Mouse (Mus musculus) forebrain, postnatal 0 days (tissue): ENCODE data around the gene Arhgap18. TPM values are rescaled to one million over a fixed set of nuclear protein-coding genes. Genes with fewer than 3 reads are reported as not detected.

Experiments used
- ATAC-seq: fragments of 200-750 bp; cut with Nextera tagmentation; 2 replicates; pipeline ENCODE4 v1.8.0; 2017; ENCODE audit warnings: mild to moderate bottlenecking, moderate library complexity
- DNase-seq: peaks from one replicate; pipeline ENCODE4 v3.0.0-alpha.2; 2015
- H3K27ac ChIP-seq: fragments of 300-500 bp; sonication (generic); 2 replicates; pipeline ENCODE4 v1.5.1; 2014; ENCODE audit warnings: low read depth, mild to moderate bottlenecking, antibody characterized with exemption, low read length, moderate library complexity, mixed read lengths
- H3K27me3 ChIP-seq: fragments of 300-500 bp; sonication (generic); 2 replicates; pipeline ENCODE4 v1.6.1; 2014; ENCODE audit warnings: mild to moderate bottlenecking, low read length, mixed read lengths; ENCODE audit not compliant: insufficient read depth
- H3K36me3 ChIP-seq: fragments of 300-500 bp; sonication (generic); 2 replicates; pipeline ENCODE4 v1.6.1; 2014; ENCODE audit warnings: mild to moderate bottlenecking, moderate library complexity; ENCODE audit not compliant: insufficient read depth
- H3K4me1 ChIP-seq: fragments of 300-500 bp; sonication (generic); 2 replicates; pipeline ENCODE4 v1.6.1; 2014; ENCODE audit warnings: antibody characterized with exemption; ENCODE audit not compliant: insufficient read depth
- H3K4me2 ChIP-seq: fragments of 300-500 bp; sonication (generic); 2 replicates; pipeline ENCODE4 v1.6.1; 2014; ENCODE audit warnings: low read depth, mild to moderate bottlenecking, moderate library complexity
- H3K4me3 ChIP-seq: fragments of 300-500 bp; sonication (generic); 2 replicates; pipeline ENCODE4 v1.5.1; 2014; ENCODE audit warnings: low read depth, low read length, mixed read lengths
- H3K9ac ChIP-seq: fragments of 300-500 bp; sonication (generic); 2 replicates; pipeline ENCODE4 v1.6.1; 2014; ENCODE audit warnings: mild to moderate bottlenecking
- H3K9me3 ChIP-seq: fragments of 300-500 bp; sonication (generic); 2 replicates; pipeline ENCODE4 v1.6.1; 2016; ENCODE audit warnings: low read length
- CTCF ChIP-seq: sonication (generic); IDR thresholded peaks from 2 replicates; pipeline ENCODE4 v1.5.1; 2016; ENCODE audit warnings: antibody characterized with exemption, control low read depth, low read depth
- WGBS: fragments of 180-500 bp; shearing (Covaris S2); extraction: QIAGEN DNeasy Blood & Tissue Kit; methylation state at CpG from one replicate; pipeline ENCODE4 v1.1.7; 2014; 5-methylcytosine and 5-hydroxymethylcytosine counted together
- polyA plus RNA-seq: library from polyadenylated mRNA; unstranded; fragments of >200 nt; fragmentation: Nextera tagmentation; extraction: Ambion mirVana; gene quantifications from 2 replicates; pipeline ENCODE4 v1.2.1, GENCODE M21; 2015
- total RNA-seq: library from RNA; depleted of rRNA; stranded (reverse); fragments of >200 nt; gene quantifications from 2 replicates; pipeline ENCODE4 v1.2.3, GENCODE M21; 2014

The Arhgap18 gene
- total and polyA plus RNA-seq, 2 experiments from 2014 or later: 9.1 to 11.3 TPM

DNA sequence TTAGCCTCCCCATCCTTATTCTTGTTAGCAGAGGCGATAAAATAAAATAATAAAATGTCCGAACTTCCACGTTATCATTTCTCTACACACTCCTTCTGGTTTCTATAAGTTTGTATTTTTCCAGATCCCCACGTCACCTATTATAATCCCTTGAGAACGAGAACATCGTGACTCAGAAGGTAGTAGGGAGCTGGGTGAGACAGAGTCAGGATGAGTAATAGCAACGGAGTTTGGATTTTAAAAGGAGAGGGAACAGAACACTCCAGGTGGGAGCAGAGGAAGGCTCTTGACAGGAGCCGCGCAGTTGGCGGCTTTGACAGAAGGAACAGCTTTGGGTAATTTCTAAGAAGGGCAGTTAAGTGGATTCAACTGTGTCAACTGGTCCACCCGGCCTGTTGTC lies 124.1 kb downstream of the Arhgap18 start:
- H3K4me3 ChIP-seq: no peak overlapping the region
- H3K27me3 ChIP-seq: no peaks in the 10 kb centered on the region
- WGBS: 82% methylated on average over 11 of the region's 11 CpGs
- no peak overlapping the region for H3K27ac ChIP-seq
- TF ChIP-seq CTCF: no peak
- no peak overlapping the region for H3K9ac ChIP-seq
- no peaks in the 10 kb centered on the region for H3K36me3 ChIP-seq
- H3K9me3 ChIP-seq: no peaks in the 10 kb centered on the region
- H3K4me2 ChIP-seq: no peak overlapping the region
- no peaks in the 10 kb centered on the region for H3K4me1 ChIP-seq
- DNase-seq (no peak), ATAC-seq (no peak)

DNA sequence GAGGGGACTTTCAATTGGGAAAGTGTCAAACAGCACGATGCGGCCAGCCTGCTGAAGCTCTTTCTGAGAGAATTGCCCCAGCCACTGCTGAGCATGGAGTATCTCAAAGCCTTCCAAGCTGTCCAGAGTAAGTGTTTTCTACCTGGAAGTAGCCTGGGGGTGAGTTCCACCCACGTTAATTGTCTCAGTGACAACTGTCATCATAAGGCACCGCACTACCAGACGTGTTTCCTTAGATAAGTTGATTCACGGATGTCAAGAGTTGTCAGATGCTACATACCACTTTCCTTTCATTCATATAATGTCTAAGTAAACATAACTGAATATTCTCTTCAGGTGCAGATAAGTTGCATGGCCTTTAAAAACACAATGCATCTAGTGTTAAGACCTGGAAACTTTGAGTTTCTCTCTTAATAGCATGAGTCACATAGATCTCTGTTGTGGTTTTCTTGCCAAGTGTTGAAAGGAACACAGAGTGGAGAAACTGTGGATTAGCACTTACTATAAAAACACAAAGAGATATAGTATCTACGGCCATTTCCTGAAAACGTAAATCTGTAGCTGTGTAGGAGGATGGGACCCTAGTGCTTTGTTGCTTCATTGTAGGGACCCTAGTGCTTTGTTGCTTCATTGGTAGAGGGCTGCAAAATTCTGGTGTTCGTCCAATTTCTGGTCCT lies 125.8 kb downstream of the Arhgap18 start:
- Histone ChIP-seq H3K9me3 (no peaks in the 10 kb centered on the region), H3K27ac (no peak overlapping the region), H3K4me3 (no peak overlapping the region), H3K4me1 (no peaks in the 10 kb centered on the region), H3K27me3 (no peaks in the 10 kb centered on the region), H3K4me2 (no peak overlapping the region), H3K36me3 (no peaks in the 10 kb centered on the region), H3K9ac (no peak overlapping the region)
- TF ChIP-seq CTCF: no peak
- 89% methylated on average over 9 of the region's 9 CpGs for WGBS
- ATAC-seq (no peak), DNase-seq (no peak)

DNA sequence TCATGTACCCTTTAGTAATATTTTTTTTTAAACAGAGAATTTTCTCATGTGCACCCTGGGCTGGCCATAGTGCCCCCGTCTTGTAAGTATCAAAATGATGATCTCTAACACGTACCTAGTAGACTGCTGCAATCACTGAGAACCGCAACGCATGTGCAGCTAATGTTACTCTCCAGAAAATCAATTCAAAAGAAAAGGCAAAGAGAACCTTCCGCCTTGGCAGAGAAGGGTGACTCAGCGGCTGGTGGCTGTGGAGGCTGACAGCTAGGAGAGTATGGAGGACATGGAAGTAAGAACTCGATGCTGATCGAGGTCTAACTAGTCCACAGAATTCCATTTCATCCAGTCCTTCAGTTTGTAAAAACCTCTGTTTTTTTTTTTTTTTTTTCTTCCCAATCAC lies 131.7 kb downstream of the Arhgap18 start:
- no peak overlapping the region for H3K4me3 ChIP-seq
- DNase-seq (no peak), ATAC-seq (no peak)
- no peak for TF ChIP-seq CTCF
- H3K4me1 ChIP-seq: no peaks in the 10 kb centered on the region
- H3K9ac ChIP-seq: no peak overlapping the region
- 65% methylated on average over 8 of the region's 8 CpGs for WGBS
- no peak overlapping the region for H3K27ac ChIP-seq
- no peaks in the 10 kb centered on the region for H3K36me3 ChIP-seq
- no peaks in the 10 kb centered on the region for H3K9me3 ChIP-seq
- H3K27me3 ChIP-seq: no peaks in the 10 kb centered on the region
- no peak overlapping the region for H3K4me2 ChIP-seq

DNA sequence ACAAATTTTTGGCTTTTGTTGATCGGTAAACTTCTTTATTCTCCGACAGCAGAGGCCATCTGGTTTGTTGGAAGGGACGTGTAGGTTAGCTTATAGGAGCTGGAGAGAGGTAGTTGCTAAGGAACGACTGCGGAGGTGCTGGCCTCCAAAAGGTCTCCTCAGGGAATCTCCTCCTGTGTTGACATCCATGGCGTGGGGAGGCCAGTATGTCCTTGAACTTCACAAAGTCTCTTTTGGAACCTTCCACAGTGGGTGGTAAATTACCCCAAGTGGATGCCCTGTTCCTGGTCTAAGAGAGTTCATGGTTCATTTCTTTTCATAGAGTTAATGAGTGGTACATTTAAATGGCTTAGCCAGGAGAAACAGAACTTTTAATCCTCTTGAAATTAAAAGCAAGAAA lies 136.0 kb downstream of the Arhgap18 start:
- DNase-seq: no peak
- WGBS: 15% methylated on average over 6 of the region's 6 CpGs
- Histone ChIP-seq H3K36me3 (no peaks in the 10 kb centered on the region), H3K27me3 (no peaks in the 10 kb centered on the region), H3K9me3 (no peaks in the 10 kb centered on the region), H3K4me2 (no peak overlapping the region), H3K4me3 (no peak overlapping the region), H3K9ac (no peak overlapping the region), H3K27ac (no peak overlapping the region), H3K4me1 (no peaks in the 10 kb centered on the region)
- ATAC-seq: no peak
- TF ChIP-seq CTCF: no peak

DNA sequence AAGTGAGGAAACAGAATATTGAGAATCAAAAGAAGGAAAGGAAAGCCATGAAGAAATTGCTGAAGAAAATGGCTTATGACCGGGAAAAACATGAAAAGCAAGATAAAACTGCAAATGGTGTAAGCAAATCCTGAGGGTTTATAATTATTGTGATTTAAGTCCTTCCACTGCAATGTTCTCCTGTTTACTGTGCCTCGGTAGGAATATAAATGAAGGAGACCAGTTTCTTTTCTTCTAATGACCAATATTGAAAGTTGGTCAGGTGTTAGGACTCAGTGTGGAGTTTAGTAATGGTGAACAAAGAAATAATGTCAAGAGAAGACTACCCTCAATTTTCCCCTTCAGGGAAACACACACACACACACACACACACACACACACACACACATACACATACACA lies 136.5 kb downstream of the Arhgap18 start:
- no peak for DNase-seq
- H3K4me1 ChIP-seq: no peaks in the 10 kb centered on the region
- WGBS: 40% methylated on average over 2 of the region's 2 CpGs
- ATAC-seq: no peak
- no peaks in the 10 kb centered on the region for H3K36me3 ChIP-seq
- H3K4me2 ChIP-seq: no peak overlapping the region
- no peak overlapping the region for H3K4me3 ChIP-seq
- no peak overlapping the region for H3K9ac ChIP-seq
- H3K9me3 ChIP-seq: no peaks in the 10 kb centered on the region
- no peak overlapping the region for H3K27ac ChIP-seq
- TF ChIP-seq CTCF: no peak
- no peaks in the 10 kb centered on the region for H3K27me3 ChIP-seq

DNA sequence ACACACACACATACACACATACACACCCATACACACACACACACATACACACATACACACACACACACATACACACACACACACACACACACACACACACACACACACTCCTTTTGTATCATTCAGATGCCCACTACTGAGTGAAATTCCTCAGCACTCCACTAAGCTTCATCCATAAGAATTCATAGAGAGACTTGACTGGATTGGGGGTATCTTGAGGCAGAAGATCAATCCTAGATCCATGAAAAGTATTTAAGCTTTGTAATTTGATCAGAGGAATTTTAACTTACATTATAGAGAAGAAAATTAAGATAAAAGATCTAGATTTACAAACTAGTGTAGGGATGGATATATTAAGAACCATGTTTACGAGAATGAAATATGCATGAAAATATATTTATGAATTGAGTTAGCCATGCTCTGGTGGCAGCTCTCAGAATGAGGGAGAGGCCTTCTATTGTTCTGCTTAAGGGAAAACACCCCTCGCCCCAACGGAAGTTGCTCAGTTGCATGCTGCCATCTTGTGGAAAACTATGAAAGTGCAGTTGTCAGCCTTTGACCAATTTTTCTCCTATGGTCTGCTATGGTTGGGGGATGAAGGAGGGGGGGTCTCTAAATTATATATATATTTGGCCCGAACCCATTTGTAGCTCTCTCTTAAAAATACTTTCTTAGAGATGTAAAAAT lies 137.2 kb downstream of the Arhgap18 start:
- peak overlapping the region; percentile 50; the same call in 1 of the 2 replicates for H3K27ac ChIP-seq
- no peaks in the 10 kb centered on the region for H3K27me3 ChIP-seq
- no peak overlapping the region for H3K4me3 ChIP-seq
- peak; percentile 91 for DNase-seq
- TF ChIP-seq CTCF: peak; percentile 91
- no peaks in the 10 kb centered on the region for H3K9me3 ChIP-seq
- ATAC-seq: peak; percentile 93
- no peak overlapping the region for H3K4me2 ChIP-seq
- H3K4me1 ChIP-seq: no peaks in the 10 kb centered on the region
- no peaks in the 10 kb centered on the region for H3K36me3 ChIP-seq
- 3% methylated on average over 4 of the region's 4 CpGs for WGBS
- no peak overlapping the region for H3K9ac ChIP-seq

DNA sequence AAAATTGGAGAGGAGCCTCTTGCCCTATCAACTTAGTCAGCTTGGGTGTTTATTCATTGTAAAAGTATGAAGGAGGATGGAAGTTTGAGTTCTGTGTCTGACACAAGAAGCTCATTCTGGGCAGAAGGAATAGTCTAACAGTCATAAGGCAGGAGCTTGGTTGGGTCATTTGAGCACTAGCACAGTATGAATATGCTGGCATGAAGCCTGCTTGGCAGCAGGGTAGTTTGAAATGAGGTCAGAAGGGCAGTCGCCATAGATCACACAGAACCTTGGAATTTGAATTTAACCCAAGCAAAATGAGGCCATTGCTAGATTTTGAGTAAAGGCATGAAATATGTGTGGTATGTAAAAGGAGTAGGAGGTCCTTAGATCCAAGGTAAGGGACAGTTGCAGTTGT lies 139.9 kb downstream of the Arhgap18 start:
- ATAC-seq (no peak), DNase-seq (no peak)
- H3K4me2 ChIP-seq: no peak overlapping the region
- WGBS: 80% methylated on average over 1 of the region's 1 CpGs
- TF ChIP-seq CTCF: no peak
- H3K9ac ChIP-seq: no peak overlapping the region
- no peaks in the 10 kb centered on the region for H3K36me3 ChIP-seq
- no peak overlapping the region for H3K27ac ChIP-seq
- H3K27me3 ChIP-seq: no peaks in the 10 kb centered on the region
- H3K9me3 ChIP-seq: no peaks in the 10 kb centered on the region
- H3K4me3 ChIP-seq: no peak overlapping the region
- no peaks in the 10 kb centered on the region for H3K4me1 ChIP-seq
